Mouse (Mus musculus): ENCODE results near the gene Asb16.

The Asb16 gene

GRCm38 (mm10) chr11:102299839-102300238 lies 31.3 kb downstream of the Asb16 start:
- ChIA-PET CTCF (interaction anchor here in 3 of 4 experiments (0.5 to 3.0 kb wide), 19 partner anchors 9 to 322 kb away, joined by 3 to 12 read pairs (median 4); partner anchors contain the start of genes Grn (in 2 of the 3), Fam171a2 (in 1 of the 3), Slc25a39 (in 1 of the 3) and Tmub2 (in 1 of the 3)), POLR2A (interaction anchor here (0.5 to 42.0 kb wide), 41 partner anchors 9 to 401 kb away, joined by 3 to 1349 read pairs (median 5); partner anchors contain the start of genes Slc25a39 (in 4 of the 4), Asb16 (in 2 of the 4), Grn (in 2 of the 4) and Tmub2 (in 2 of the 4))

GRCm38 (mm10) chr11:102304141-102304540 lies 35.6 kb downstream of the Asb16 start:
- ChIA-PET CTCF (interaction anchor here in 1 of 4 experiments (0.6 to 0.7 kb wide), 2 partner anchors 126 to 130 kb away, joined by 3 to 4 read pairs; no protein-coding TSS in a partner anchor), POLR2A (interaction anchor here (0.7 to 42.0 kb wide), 18 partner anchors 11 to 143 kb away, joined by 3 to 1349 read pairs (median 3); partner anchors contain the start of genes Slc25a39 (in 3 of the 4), Grn (in 2 of the 4), Rundc3a (in 2 of the 4) and BC030867 (in 1 of the 4))

GRCm38 (mm10) chr11:102305359-102305758 lies 36.8 kb downstream of the Asb16 start:
- ChIA-PET POLR2A (interaction anchor here (0.6 to 42.0 kb wide), 19 partner anchors 9 to 186 kb away, joined by 3 to 1349 read pairs (median 5); partner anchors contain the start of genes Slc25a39 (in 3 of the 4), Rundc3a (in 2 of the 4), Ubtf (in 2 of the 4) and Atxn7l3 (in 1 of the 4)), CTCF (interaction anchor here in 1 of 4 experiments (0.7 to 5.6 kb wide), 5 partner anchors 18 to 132 kb away, joined by 3 to 62 read pairs (median 3); partner anchors contain the start of genes BC030867 and Slc25a39)

GRCm38 (mm10) chr11:102308104-102308503 lies 39.6 kb downstream of the Asb16 start:
- CTCF ChIA-PET: interaction anchor here (0.6 to 5.6 kb wide), 37 partner anchors 10 to 345 kb away, joined by 3 to 62 read pairs (median 5); partner anchors contain the start of genes Grn (in 4 of the 4), Slc25a39 (in 2 of the 4), Ubtf (in 2 of the 4) and Tmub2 (in 1 of the 4)
- POLR2A ChIA-PET: interaction anchor here (0.7 to 42.0 kb wide), 35 partner anchors 4 to 642 kb away, joined by 3 to 1349 read pairs (median 8); partner anchors contain the start of genes Slc25a39 (in 4 of the 4), Tmub2 (in 4 of the 4), Ubtf (in 4 of the 4) and Grn (in 2 of the 4)

- CTCF ChIA-PET: interaction anchor here (0.5 to 5.6 kb wide), 86 partner anchors 8 to 1890 kb away, joined by 3 to 62 read pairs (median 4); partner anchors contain the start of genes Grn (in 4 of the 4), Slc25a39 (in 3 of the 4), Fam171a2 (in 2 of the 4) and Tmub2 (in 2 of the 4)
- POLR2A ChIA-PET: interaction anchor here (0.6 to 42.0 kb wide), 70 partner anchors 3 to 643 kb away, joined by 3 to 1349 read pairs (median 5); partner anchors contain the start of genes Rundc3a (in 4 of the 4), Slc25a39 (in 4 of the 4), Tmub2 (in 4 of the 4) and Ubtf (in 4 of the 4)
Observed at GRCm38 (mm10) chr11:102308979-102309378, 40.4 kb downstream of the Asb16 start.

- CTCF ChIA-PET: interaction anchor here (0.6 to 5.6 kb wide), 46 partner anchors 9 to 395 kb away, joined by 3 to 62 read pairs (median 7); partner anchors contain the start of genes Grn (in 4 of the 4), Slc25a39 (in 3 of the 4), Fam171a2 (in 2 of the 4) and Ubtf (in 2 of the 4)
- POLR2A ChIA-PET: interaction anchor here (0.6 to 42.0 kb wide), 71 partner anchors 2 to 301 kb away, joined by 3 to 1349 read pairs (median 4); partner anchors contain the start of genes Slc25a39 (in 4 of the 4), Ubtf (in 4 of the 4), Grn (in 3 of the 4) and Rundc3a (in 3 of the 4)
Observed at GRCm38 (mm10) chr11:102309821-102310617, 41.5 kb downstream of the Asb16 start.

- POLR2A ChIA-PET: interaction anchor here (0.6 to 42.0 kb wide), 43 partner anchors 1 to 293 kb away, joined by 3 to 1349 read pairs (median 5); partner anchors contain the start of genes Grn (in 3 of the 4), Slc25a39 (in 3 of the 4), Rundc3a (in 2 of the 4) and Tmub2 (in 2 of the 4)
- CTCF ChIA-PET: interaction anchor here (0.5 to 5.6 kb wide), 19 partner anchors 9 to 172 kb away, joined by 3 to 62 read pairs (median 9); partner anchors contain the start of genes Grn (in 3 of the 4), Slc25a39 (in 2 of the 4), Fam171a2 (in 1 of the 4) and Tmub2 (in 1 of the 4)
Observed at GRCm38 (mm10) chr11:102310768-102311695, 42.5 kb downstream of the Asb16 start.

GRCm38 (mm10) chr11:102311966-102312365 lies 43.4 kb downstream of the Asb16 start:
- POLR2A ChIA-PET: interaction anchor here (0.8 to 42.0 kb wide), 23 partner anchors 0 to 125 kb away, joined by 3 to 1349 read pairs (median 7); partner anchors contain the start of genes Slc25a39 (in 3 of the 4), Rundc3a (in 2 of the 4), Tmub2 (in 2 of the 4) and Ubtf (in 2 of the 4)
- CTCF ChIA-PET: interaction anchor here in 2 of 4 experiments (0.9 to 1.8 kb wide), 4 partner anchors 11 to 34 kb away, joined by 3 read pairs; no protein-coding TSS in a partner anchor

GRCm38 (mm10) chr11:102312586-102312985 lies 44.0 kb downstream of the Asb16 start:
- CTCF ChIA-PET: interaction anchor here in 1 of 4 experiments (1.0 to 1.4 kb wide), 3 partner anchors 11 to 117 kb away, joined by 3 to 5 read pairs (median 3); partner anchors contain the start of gene Grn

GRCm38 (mm10) chr11:102314321-102314720 lies 45.8 kb downstream of the Asb16 start:
- CTCF ChIA-PET: interaction anchor here in 3 of 4 experiments (0.5 to 0.8 kb wide), 5 partner anchors 102 to 167 kb away, joined by 3 to 4 read pairs (median 3); no protein-coding TSS in a partner anchor
- POLR2A ChIA-PET: interaction anchor here (0.6 to 42.0 kb wide), 25 partner anchors 3 to 847 kb away, joined by 3 to 1349 read pairs (median 10); partner anchors contain the start of genes Slc25a39 (in 4 of the 4), Rundc3a (in 3 of the 4), Atxn7l3 (in 2 of the 4) and Tmub2 (in 2 of the 4)

More at GRCm38 (mm10) chr11:102312586-102312985, 44.0 kb downstream of the Asb16 start:
- POLR2A ChIA-PET: interaction anchor here (0.6 to 42.0 kb wide), 23 partner anchors 1 to 125 kb away, joined by 3 to 1349 read pairs (median 7); partner anchors contain the start of genes Slc25a39 (in 3 of the 4), Rundc3a (in 2 of the 4), Tmub2 (in 2 of the 4) and Ubtf (in 2 of the 4)

- CTCF ChIA-PET: interaction anchor here (0.6 to 2.4 kb wide), 17 partner anchors 31 to 140 kb away, joined by 3 to 14 read pairs (median 4); partner anchors contain the start of genes Grn (in 2 of the 4), BC030867 (in 1 of the 4), Slc25a39 (in 1 of the 4) and Tmub2 (in 1 of the 4)
- POLR2A ChIA-PET: interaction anchor here (0.6 to 42.0 kb wide), 61 partner anchors 4 to 1847 kb away, joined by 3 to 1349 read pairs (median 5); partner anchors contain the start of genes Grn (in 4 of the 4), Slc25a39 (in 4 of the 4), Rundc3a (in 3 of the 4) and Atxn7l3 (in 2 of the 4)
Observed at GRCm38 (mm10) chr11:102315690-102316571, 47.4 kb downstream of the Asb16 start.

GRCm38 (mm10) chr11:102316572-102317297 lies 48.2 kb downstream of the Asb16 start:
- ChIA-PET CTCF (interaction anchor here in 3 of 4 experiments (0.5 to 2.4 kb wide), 20 partner anchors 11 to 139 kb away, joined by 3 to 14 read pairs (median 4); partner anchors contain the start of genes Grn (in 2 of the 3), BC030867 (in 1 of the 3), Slc25a39 (in 1 of the 3) and Tmub2 (in 1 of the 3)), POLR2A (interaction anchor here (0.6 to 42.0 kb wide), 54 partner anchors 5 to 1846 kb away, joined by 3 to 1349 read pairs (median 6); partner anchors contain the start of genes Slc25a39 (in 4 of the 4), Grn (in 3 of the 4), Rundc3a (in 3 of the 4) and Tmub2 (in 2 of the 4))

GRCm38 (mm10) chr11:102317298-102317900 lies 48.9 kb downstream of the Asb16 start:
- CTCF ChIA-PET: interaction anchor here (0.5 to 3.3 kb wide), 18 partner anchors 8 to 321 kb away, joined by 3 to 12 read pairs (median 4); partner anchors contain the start of genes Grn (in 2 of the 4) and Slc25a39 (in 1 of the 4)
- POLR2A ChIA-PET: interaction anchor here (0.6 to 42.0 kb wide), 37 partner anchors 6 to 208 kb away, joined by 3 to 1349 read pairs (median 11); partner anchors contain the start of genes Slc25a39 (in 4 of the 4), Atxn7l3 (in 2 of the 4), Rundc3a (in 2 of the 4) and Tmub2 (in 2 of the 4)
